Mouse (Mus musculus) stomach, postnatal 0 days (tissue): ENCODE measurements around the gene Manba.

ENCODE experiments used
- CTCF ChIP-seq: IDR thresholded peaks from 2 replicates; pipeline ENCODE4 v1.5.1; 2016; ENCODE audit warnings: antibody characterized with exemption, low read depth, mild to moderate bottlenecking, moderate library complexity
- EP300 ChIP-seq: optimal IDR thresholded peaks from 2 replicates; pipeline ENCODE3; 2016; ENCODE audit warnings: antibody characterized with exemption

GRCm38 (mm10) chr3:135579179-135579578, 93.8 kb downstream of the Manba start:
- TF ChIP-seq CTCF, result no peak
- no peak for TF ChIP-seq EP300
